Mouse (Mus musculus): ENCODE data around the gene Slc12a8. TPM values are rescaled to one million over a fixed set of nuclear protein-coding genes. Genes with fewer than 3 reads are reported as not detected.

Gene Slc12a8
- polyA plus RNA-seq, 1 experiment from 2014 or later: 1.1 TPM

DNA sequence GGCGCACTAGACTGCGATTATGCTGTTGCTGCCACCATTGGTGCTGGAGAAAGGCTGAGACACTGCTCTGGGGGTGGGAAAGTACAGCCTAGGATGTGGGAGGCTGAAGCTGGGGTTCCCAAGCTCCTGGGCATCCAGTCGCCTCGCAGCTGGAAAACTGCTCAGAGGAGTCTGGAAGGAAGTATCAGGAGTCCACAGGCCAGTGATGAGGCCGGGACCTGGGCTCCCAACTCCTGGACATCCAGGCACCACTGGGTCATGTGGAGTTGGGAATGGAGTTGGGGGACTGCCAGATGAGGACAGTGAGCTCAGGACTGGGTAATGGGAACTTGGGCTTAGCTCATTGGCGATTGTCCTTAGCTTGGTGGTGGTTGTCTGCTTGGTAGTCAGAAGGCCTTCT is 136.0 kb downstream of the Slc12a8 start:
- H3K9me3 ChIP-seq (replicated peaks; ENCODE audit: control insufficient read depth, low read length): peaks cover 16% of the 10 kb centered on the region
- ATAC-seq (replicated peaks; ENCODE audit: extremely low read depth, insufficient read depth, low FRiP score): no peak
- H3K27ac ChIP-seq (ENCODE audit: low read length): no peak overlapping the region
- no peak overlapping the region for H3K9ac ChIP-seq (ENCODE audit: low read length)
- no peaks in the 10 kb centered on the region for H3K4me1 ChIP-seq (ENCODE audit: control insufficient read depth, insufficient read depth, low read length)
- no peak overlapping the region for H3K4me2 ChIP-seq (ENCODE audit: low read depth, low read length)
- H3K36me3 ChIP-seq (ENCODE audit: control insufficient read depth, insufficient read depth): no peaks in the 10 kb centered on the region
- H3K4me3 ChIP-seq (ENCODE audit: low read length): no peak overlapping the region
- 88% methylated on average over 6 of the region's 6 CpGs for WGBS
- no peaks in the 10 kb centered on the region for H3K27me3 ChIP-seq (ENCODE audit: control insufficient read depth, insufficient read depth, low read length)

DNA sequence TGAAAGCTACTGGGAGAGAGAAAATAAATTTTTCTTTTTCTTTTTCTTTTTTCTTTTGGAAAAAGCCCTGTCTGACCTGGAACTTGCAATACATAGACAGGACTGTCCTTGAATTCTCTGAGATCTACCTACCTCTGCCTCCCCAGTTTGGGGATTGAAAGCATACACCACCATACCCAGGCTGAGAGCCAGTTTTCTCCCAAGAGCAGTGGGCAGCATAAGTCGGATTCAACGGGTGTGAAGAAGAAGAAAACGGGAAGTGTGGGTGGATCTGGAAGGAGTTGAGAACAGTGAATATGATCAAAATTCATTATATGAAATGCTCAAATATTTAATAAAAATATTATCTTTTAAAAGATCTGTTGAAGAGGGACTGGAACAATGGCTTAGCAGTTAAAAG is 138.3 kb downstream of the Slc12a8 start:
- Histone ChIP-seq H3K27me3 (ENCODE audit: control insufficient read depth, insufficient read depth, low read length) (no peaks in the 10 kb centered on the region), H3K9me3 (replicated peaks; ENCODE audit: control insufficient read depth, low read length) (peaks cover 3% of the 10 kb centered on the region), H3K36me3 (ENCODE audit: control insufficient read depth, insufficient read depth) (no peaks in the 10 kb centered on the region), H3K27ac (ENCODE audit: low read length) (no peak overlapping the region), H3K9ac (ENCODE audit: low read length) (no peak overlapping the region), H3K4me2 (ENCODE audit: low read depth, low read length) (no peak overlapping the region), H3K4me3 (ENCODE audit: low read length) (no peak overlapping the region), H3K4me1 (ENCODE audit: control insufficient read depth, insufficient read depth, low read length) (peaks cover 9% of the 10 kb centered on the region)
- no peak for ATAC-seq (replicated peaks; ENCODE audit: extremely low read depth, insufficient read depth, low FRiP score)
- WGBS: 90% methylated on average over 3 of the region's 3 CpGs

DNA sequence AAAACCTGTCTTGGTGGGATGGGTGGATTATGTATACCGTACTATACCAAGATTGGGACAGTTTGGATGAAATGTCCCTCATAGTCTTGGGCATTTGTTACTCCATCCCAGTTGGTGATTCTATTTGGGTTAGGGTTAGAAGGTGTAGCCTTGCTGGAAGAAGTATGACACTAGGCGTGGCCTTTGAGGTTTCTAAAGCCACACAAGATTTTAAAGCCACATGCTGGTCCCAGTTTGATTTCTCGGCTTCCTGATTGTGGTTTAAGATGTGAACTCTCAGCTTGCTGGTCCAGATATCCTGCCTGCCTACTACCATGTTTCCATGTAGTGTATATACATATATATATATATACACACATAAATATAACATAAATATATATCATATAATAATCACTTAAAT is 140.1 kb downstream of the Slc12a8 start:
- peaks cover 10% of the 10 kb centered on the region for H3K4me1 ChIP-seq (ENCODE audit: control insufficient read depth, insufficient read depth, low read length)
- no peaks in the 10 kb centered on the region for H3K27me3 ChIP-seq (ENCODE audit: control insufficient read depth, insufficient read depth, low read length)
- 91% methylated on average over 3 of the region's 3 CpGs for WGBS
- H3K36me3 ChIP-seq (ENCODE audit: control insufficient read depth, insufficient read depth): no peaks in the 10 kb centered on the region
- no peaks in the 10 kb centered on the region for H3K9me3 ChIP-seq (replicated peaks; ENCODE audit: control insufficient read depth, low read length)
- H3K9ac ChIP-seq (ENCODE audit: low read length): no peak overlapping the region
- H3K27ac ChIP-seq (ENCODE audit: low read length): no peak overlapping the region
- no peak overlapping the region for H3K4me2 ChIP-seq (ENCODE audit: low read depth, low read length)
- no peak for ATAC-seq (replicated peaks; ENCODE audit: extremely low read depth, insufficient read depth, low FRiP score)
- H3K4me3 ChIP-seq (ENCODE audit: low read length): no peak overlapping the region

DNA sequence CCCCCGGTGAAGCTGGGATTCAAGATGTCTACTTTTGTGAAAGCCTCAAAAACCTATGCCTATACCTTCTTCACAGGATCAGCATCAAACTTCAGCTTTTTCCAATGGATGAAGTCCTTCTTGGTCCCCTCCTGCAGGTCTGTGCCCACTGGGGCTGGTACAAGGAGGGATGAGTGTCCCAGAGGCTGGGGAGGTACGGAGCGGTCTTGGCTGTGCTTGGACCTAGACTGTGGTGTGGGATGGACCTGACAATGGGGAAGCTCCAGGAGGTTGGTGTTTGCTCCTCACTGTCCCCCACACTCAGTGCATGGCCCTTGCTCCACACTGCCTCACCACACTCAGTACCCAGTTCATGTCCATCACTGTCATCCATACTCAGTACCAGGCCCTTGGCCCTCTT is 141.0 kb downstream of the Slc12a8 start:
- Histone ChIP-seq H3K4me3 (ENCODE audit: low read length) (no peak overlapping the region), H3K4me1 (ENCODE audit: control insufficient read depth, insufficient read depth, low read length) (peaks cover 10% of the 10 kb centered on the region), H3K36me3 (ENCODE audit: control insufficient read depth, insufficient read depth) (no peaks in the 10 kb centered on the region), H3K4me2 (ENCODE audit: low read depth, low read length) (no peak overlapping the region), H3K27ac (ENCODE audit: low read length) (no peak overlapping the region), H3K9me3 (replicated peaks; ENCODE audit: control insufficient read depth, low read length) (no peaks in the 10 kb centered on the region), H3K27me3 (ENCODE audit: control insufficient read depth, insufficient read depth, low read length) (no peaks in the 10 kb centered on the region), H3K9ac (ENCODE audit: low read length) (no peak overlapping the region)
- no peak for ATAC-seq (replicated peaks; ENCODE audit: extremely low read depth, insufficient read depth, low FRiP score)
- 88% methylated on average over 3 of the region's 3 CpGs for WGBS

DNA sequence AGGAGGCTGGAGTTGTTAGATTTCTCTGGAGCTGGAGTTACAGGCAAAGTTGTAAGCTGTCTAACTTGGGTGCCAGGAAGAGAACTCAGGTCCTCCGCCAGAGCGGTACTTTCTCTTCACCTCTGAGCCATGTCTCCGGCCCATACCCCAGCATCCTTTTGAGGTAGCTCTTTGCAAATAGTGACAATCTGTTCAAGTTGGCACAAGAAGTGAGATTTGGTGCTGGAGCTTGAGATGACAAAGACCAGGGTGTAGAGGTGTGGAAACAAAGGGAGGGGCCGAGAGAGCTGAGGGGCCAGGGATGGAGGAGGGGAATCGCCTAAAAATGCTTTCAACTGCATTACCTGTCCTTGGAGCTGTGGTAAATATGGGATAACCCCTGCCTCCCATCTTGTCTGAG is 142.4 kb downstream of the Slc12a8 start:
- ATAC-seq (replicated peaks; ENCODE audit: extremely low read depth, insufficient read depth, low FRiP score): no peak
- Histone ChIP-seq H3K4me2 (ENCODE audit: low read depth, low read length) (no peak overlapping the region), H3K27ac (ENCODE audit: low read length) (peak overlapping the region; percentile 53; the same call in 1 of the 2 replicates), H3K9me3 (replicated peaks; ENCODE audit: control insufficient read depth, low read length) (no peaks in the 10 kb centered on the region), H3K4me1 (ENCODE audit: control insufficient read depth, insufficient read depth, low read length) (peaks cover 10% of the 10 kb centered on the region), H3K9ac (ENCODE audit: low read length) (no peak overlapping the region), H3K4me3 (ENCODE audit: low read length) (no peak overlapping the region), H3K27me3 (ENCODE audit: control insufficient read depth, insufficient read depth, low read length) (no peaks in the 10 kb centered on the region), H3K36me3 (ENCODE audit: control insufficient read depth, insufficient read depth) (no peaks in the 10 kb centered on the region)
- 82% methylated on average over 5 of the region's 5 CpGs for WGBS

DNA sequence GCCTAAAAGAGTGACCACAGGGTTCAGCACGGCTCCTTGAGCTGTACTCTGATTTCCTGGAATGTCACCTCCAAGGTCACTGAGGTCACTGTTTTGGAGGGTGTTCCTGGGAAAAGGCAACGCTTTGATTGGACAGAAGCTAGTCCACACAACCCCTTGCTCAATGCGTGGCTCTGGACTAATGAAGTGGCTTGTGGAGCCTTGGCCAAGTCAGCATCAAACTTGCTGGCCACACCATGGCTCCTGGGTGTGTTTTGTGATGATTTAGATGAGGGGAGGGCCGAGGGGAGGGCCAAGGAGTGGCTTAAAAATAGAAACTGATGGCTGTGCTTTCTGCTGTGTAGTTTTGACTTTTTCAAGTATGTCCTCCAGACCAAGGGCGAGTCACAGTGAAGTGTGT is 143.0 kb downstream of the Slc12a8 start:
- no peaks in the 10 kb centered on the region for H3K36me3 ChIP-seq (ENCODE audit: control insufficient read depth, insufficient read depth)
- no peak overlapping the region for H3K9ac ChIP-seq (ENCODE audit: low read length)
- H3K4me2 ChIP-seq (ENCODE audit: low read depth, low read length): no peak overlapping the region
- H3K4me1 ChIP-seq (ENCODE audit: control insufficient read depth, insufficient read depth, low read length): peaks cover 10% of the 10 kb centered on the region
- H3K9me3 ChIP-seq (replicated peaks; ENCODE audit: control insufficient read depth, low read length): no peaks in the 10 kb centered on the region
- H3K4me3 ChIP-seq (ENCODE audit: low read length): no peak overlapping the region
- no peaks in the 10 kb centered on the region for H3K27me3 ChIP-seq (ENCODE audit: control insufficient read depth, insufficient read depth, low read length)
- no peak; the same call in 1 of the 2 replicates for ATAC-seq (replicated peaks; ENCODE audit: extremely low read depth, insufficient read depth, low FRiP score)
- peak overlapping the region; percentile 53 for H3K27ac ChIP-seq (ENCODE audit: low read length)
- WGBS: 37% methylated on average over 5 of the region's 5 CpGs

DNA sequence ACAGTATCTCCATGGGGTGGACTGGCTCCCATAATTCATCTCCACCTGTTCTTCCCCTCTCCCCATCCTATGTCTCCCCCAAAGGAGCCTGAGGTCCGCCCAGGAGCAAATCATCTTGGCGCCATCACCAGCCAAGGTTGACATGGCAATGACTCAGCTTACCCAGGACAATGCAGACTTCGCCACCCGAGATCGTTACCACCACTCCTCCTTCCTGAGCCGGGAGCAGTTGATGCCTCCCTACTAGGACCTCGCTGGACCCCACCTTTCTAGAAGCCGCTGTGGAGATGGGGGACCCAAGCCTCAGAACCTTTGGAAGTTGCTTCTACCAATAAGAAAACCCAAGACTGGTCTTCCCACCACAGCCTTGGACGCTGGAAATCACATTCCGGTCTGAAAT is 145.7 kb downstream of the Slc12a8 start:
- no peaks in the 10 kb centered on the region for H3K27me3 ChIP-seq (ENCODE audit: control insufficient read depth, insufficient read depth, low read length)
- no peak overlapping the region for H3K27ac ChIP-seq (ENCODE audit: low read length)
- H3K4me3 ChIP-seq (ENCODE audit: low read length): no peak overlapping the region
- WGBS: 87% methylated on average over 10 of the region's 10 CpGs
- H3K9me3 ChIP-seq (replicated peaks; ENCODE audit: control insufficient read depth, low read length): no peaks in the 10 kb centered on the region
- no peak overlapping the region for H3K9ac ChIP-seq (ENCODE audit: low read length)
- no peaks in the 10 kb centered on the region for H3K36me3 ChIP-seq (ENCODE audit: control insufficient read depth, insufficient read depth)
- peaks cover 10% of the 10 kb centered on the region for H3K4me1 ChIP-seq (ENCODE audit: control insufficient read depth, insufficient read depth, low read length)
- no peak overlapping the region for H3K4me2 ChIP-seq (ENCODE audit: low read depth, low read length)
- no peak for ATAC-seq (replicated peaks; ENCODE audit: extremely low read depth, insufficient read depth, low FRiP score)

DNA sequence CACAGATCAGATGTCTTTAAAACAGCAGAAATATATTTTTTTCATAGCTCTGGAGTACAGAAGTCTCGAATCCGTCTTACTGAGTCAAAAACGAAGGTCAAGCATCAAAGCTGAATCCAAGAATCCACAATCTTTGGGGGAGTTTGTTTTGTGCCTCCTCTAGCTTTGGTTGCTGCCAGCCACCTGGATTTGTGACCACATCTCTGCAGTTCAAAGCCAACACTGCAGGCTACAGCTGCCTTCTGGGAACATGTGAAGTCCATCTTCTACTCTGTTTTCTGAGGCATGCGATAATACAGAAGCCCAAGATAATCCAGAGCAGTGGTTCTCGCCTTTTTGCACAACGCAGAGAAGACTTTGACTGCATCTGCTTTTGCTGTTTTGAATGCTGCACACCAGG is 149.1 kb downstream of the Slc12a8 start:
- Histone ChIP-seq H3K27me3 (ENCODE audit: control insufficient read depth, insufficient read depth, low read length) (no peaks in the 10 kb centered on the region), H3K9me3 (replicated peaks; ENCODE audit: control insufficient read depth, low read length) (no peaks in the 10 kb centered on the region), H3K4me2 (ENCODE audit: low read depth, low read length) (no peak overlapping the region), H3K4me1 (ENCODE audit: control insufficient read depth, insufficient read depth, low read length) (peaks cover 7% of the 10 kb centered on the region), H3K27ac (ENCODE audit: low read length) (no peak overlapping the region), H3K36me3 (ENCODE audit: control insufficient read depth, insufficient read depth) (no peaks in the 10 kb centered on the region), H3K4me3 (ENCODE audit: low read length) (no peak overlapping the region), H3K9ac (ENCODE audit: low read length) (no peak overlapping the region)
- ATAC-seq (replicated peaks; ENCODE audit: extremely low read depth, insufficient read depth, low FRiP score): no peak
- WGBS: 77% methylated on average over 6 of the region's 6 CpGs

DNA sequence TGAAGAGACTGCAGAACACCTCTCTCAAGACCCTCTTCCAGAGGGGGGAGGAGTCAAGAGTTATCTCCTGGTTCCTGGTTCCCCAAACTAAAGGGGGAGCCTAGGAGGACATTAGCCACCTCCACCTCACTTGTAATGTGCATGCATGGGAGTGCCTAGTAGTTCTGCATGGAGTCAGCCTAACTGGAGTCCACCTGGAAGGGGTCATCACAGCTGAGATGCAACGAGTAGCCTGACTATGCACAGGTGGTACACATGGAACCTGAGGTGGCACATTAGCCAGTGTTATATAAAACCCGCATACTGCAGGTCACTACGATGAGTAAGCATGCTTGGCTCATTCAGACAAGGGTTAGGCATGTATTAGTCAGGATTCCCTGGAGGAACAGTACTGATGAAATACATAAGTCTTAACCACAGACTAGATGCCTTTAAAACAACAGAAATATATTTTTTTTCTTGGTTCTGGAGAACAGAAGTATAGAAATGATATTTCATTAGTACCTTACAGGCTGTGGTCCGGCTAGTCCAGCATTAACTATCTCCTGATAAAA is 149.9 kb downstream of the Slc12a8 start:
- ATAC-seq (replicated peaks; ENCODE audit: extremely low read depth, insufficient read depth, low FRiP score): no peak
- no peak overlapping the region for H3K27ac ChIP-seq (ENCODE audit: low read length)
- 87% methylated on average over 4 of the region's 4 CpGs for WGBS
- H3K9ac ChIP-seq (ENCODE audit: low read length): no peak overlapping the region
- H3K4me1 ChIP-seq (ENCODE audit: control insufficient read depth, insufficient read depth, low read length): peaks cover 7% of the 10 kb centered on the region
- no peak overlapping the region for H3K4me3 ChIP-seq (ENCODE audit: low read length)
- H3K4me2 ChIP-seq (ENCODE audit: low read depth, low read length): no peak overlapping the region
- H3K27me3 ChIP-seq (ENCODE audit: control insufficient read depth, insufficient read depth, low read length): no peaks in the 10 kb centered on the region
- no peaks in the 10 kb centered on the region for H3K9me3 ChIP-seq (replicated peaks; ENCODE audit: control insufficient read depth, low read length)
- no peaks in the 10 kb centered on the region for H3K36me3 ChIP-seq (ENCODE audit: control insufficient read depth, insufficient read depth)

Measured in heart, embryonic 16.5 days (tissue).